Mouse (Mus musculus) erythroblast, embryonic 14.5 days (primary cell): ENCODE measurements around the gene Snrpf. TPM values are rescaled to one million over a fixed set of nuclear protein-coding genes. Genes with fewer than 3 reads are reported as not detected.

Experiments
- H3K27me3 ChIP-seq: 2 replicates; pipeline ENCODE4 v1.6.1; 2012; ENCODE audit warnings: inconsistent platforms; ENCODE audit not compliant: control insufficient read depth
- H3K36me3 ChIP-seq: 2 replicates; pipeline ENCODE4 v1.6.1; 2012; ENCODE audit warnings: mild to moderate bottlenecking, inconsistent platforms; ENCODE audit not compliant: control insufficient read depth
- H3K4me1 ChIP-seq: 2 replicates; pipeline ENCODE4 v1.6.1; 2012; ENCODE audit warnings: inconsistent platforms; ENCODE audit not compliant: control insufficient read depth
- H3K4me3 ChIP-seq: replicated peaks from 2 replicates; pipeline ENCODE3; 2012; ENCODE audit warnings: moderate library complexity, mild to moderate bottlenecking, inconsistent platforms
- H3K9me3 ChIP-seq: 2 replicates; pipeline ENCODE4 v1.6.1; 2012; ENCODE audit warnings: low read length, inconsistent platforms, mixed read lengths; ENCODE audit not compliant: control insufficient read depth
- GATA1 ChIP-seq: IDR thresholded peaks from 2 replicates; pipeline ENCODE4 v1.6.1; 2012; ENCODE audit warnings: low read length, inconsistent platforms, mixed read lengths
- TAL1 ChIP-seq: IDR thresholded peaks from 3 replicates; pipeline ENCODE4 v1.6.1; 2012; ENCODE audit warnings: low read length, inconsistent platforms, mixed read lengths
- polyA plus RNA-seq: library from polyadenylated mRNA; stranded (reverse); fragments of >175 nt; gene quantifications from 2 replicates; pipeline ENCODE4 v1.2.3, GENCODE M21; 2012

The Snrpf gene
- 9.7 and 11.9 TPM in 2 replicates for polyA plus RNA-seq

GRCm38 (mm10) chr10:93589281-93589848, at the start of gene Snrpf:
TSS of gene Snrpf (minus strand) at chr10:93589706.
- TF ChIP-seq GATA1 (no peak), TAL1 (no peak)
- Histone ChIP-seq H3K36me3 (peaks cover 33% of the 10 kb centered on the region), H3K9me3 (no peaks in the 10 kb centered on the region), H3K4me1 (peaks cover 27% of the 10 kb centered on the region), H3K4me3 (peak within 1 kb of the TSS; percentile 94), H3K27me3 (no peaks in the 10 kb centered on the region)

GRCm38 (mm10) chr10:93635941-93636340, 46.4 kb upstream of the Snrpf start:
- TF ChIP-seq TAL1 (no peak), GATA1 (no peak)

GRCm38 (mm10) chr10:93633971-93634370, 44.5 kb upstream of the Snrpf start:
- H3K4me3 ChIP-seq, result no peak overlapping the region
- H3K27me3 ChIP-seq, result peaks cover 12% of the 10 kb centered on the region
- no peak for TF ChIP-seq GATA1
- TF ChIP-seq TAL1, result no peak
- no peaks in the 10 kb centered on the region for H3K9me3 ChIP-seq
- H3K4me1 ChIP-seq, result no peaks in the 10 kb centered on the region
- H3K36me3 ChIP-seq, result no peaks in the 10 kb centered on the region

More at GRCm38 (mm10) chr10:93635941-93636340, 46.4 kb upstream of the Snrpf start:
- Histone ChIP-seq H3K4me1 (0 out of 2 replicates have a peak, but pooled peaks cover 1% of the 10 kb centered on the region), H3K36me3 (no peaks in the 10 kb centered on the region), H3K27me3 (peaks cover 32% of the 10 kb centered on the region), H3K9me3 (no peaks in the 10 kb centered on the region), H3K4me3 (no peak overlapping the region)

GRCm38 (mm10) chr10:93633563-93633962, 44.1 kb upstream of the Snrpf start:
- H3K27me3 ChIP-seq, result peaks cover 8% of the 10 kb centered on the region
- TF ChIP-seq TAL1 (no peak), GATA1 (no peak)
- H3K4me3 ChIP-seq, result no peak overlapping the region
- H3K4me1 ChIP-seq, result no peaks in the 10 kb centered on the region
- no peaks in the 10 kb centered on the region for H3K9me3 ChIP-seq
- no peaks in the 10 kb centered on the region for H3K36me3 ChIP-seq

GRCm38 (mm10) chr10:93632086-93632485, 42.6 kb upstream of the Snrpf start:
- Histone ChIP-seq H3K36me3 (no peaks in the 10 kb centered on the region), H3K4me3 (no peak overlapping the region), H3K9me3 (no peaks in the 10 kb centered on the region), H3K27me3 (no peaks in the 10 kb centered on the region; the same call in 1 of the 2 replicates), H3K4me1 (no peaks in the 10 kb centered on the region)
- TF ChIP-seq TAL1 (no peak), GATA1 (no peak)

- Histone ChIP-seq H3K4me1 (no peaks in the 10 kb centered on the region), H3K27me3 (no peaks in the 10 kb centered on the region; the same call in 1 of the 2 replicates), H3K9me3 (no peaks in the 10 kb centered on the region), H3K4me3 (no peak overlapping the region), H3K36me3 (no peaks in the 10 kb centered on the region)
- TF ChIP-seq GATA1 (no peak), TAL1 (no peak)
These were observed 40.8 kb upstream of the Snrpf start for GRCm38 (mm10) chr10:93630310-93630709.

- H3K9me3 ChIP-seq, result no peaks in the 10 kb centered on the region
- no peaks in the 10 kb centered on the region for H3K36me3 ChIP-seq
- no peak overlapping the region for H3K4me3 ChIP-seq
- no peaks in the 10 kb centered on the region for H3K27me3 ChIP-seq
- H3K4me1 ChIP-seq, result no peaks in the 10 kb centered on the region
- TF ChIP-seq TAL1, result no peak
- TF ChIP-seq GATA1, result no peak
These were observed 34.6 kb upstream of the Snrpf start for GRCm38 (mm10) chr10:93624151-93624550.

- Histone ChIP-seq H3K4me1 (no peaks in the 10 kb centered on the region), H3K36me3 (no peaks in the 10 kb centered on the region), H3K9me3 (no peaks in the 10 kb centered on the region), H3K4me3 (no peak overlapping the region), H3K27me3 (no peaks in the 10 kb centered on the region)
- TF ChIP-seq TAL1 (no peak), GATA1 (no peak)
These were observed 34.2 kb upstream of the Snrpf start for GRCm38 (mm10) chr10:93623725-93624124.

- Histone ChIP-seq H3K36me3 (no peaks in the 10 kb centered on the region), H3K4me3 (no peak overlapping the region), H3K4me1 (no peaks in the 10 kb centered on the region), H3K9me3 (0 out of 2 replicates have a peak, but pooled peaks cover 4% of the 10 kb centered on the region), H3K27me3 (no peaks in the 10 kb centered on the region)
- TF ChIP-seq TAL1 (no peak), GATA1 (no peak)
These were observed 31.1 kb upstream of the Snrpf start for GRCm38 (mm10) chr10:93620438-93621179.
